Mouse (Mus musculus): ENCODE data around the gene Cd70.
"Not testable (repeated sequence)": the region's sequence is repeated elsewhere in the genome, so short reads cannot be mapped to it uniquely, and the experiment has no call there.

Gene Cd70

DNA sequence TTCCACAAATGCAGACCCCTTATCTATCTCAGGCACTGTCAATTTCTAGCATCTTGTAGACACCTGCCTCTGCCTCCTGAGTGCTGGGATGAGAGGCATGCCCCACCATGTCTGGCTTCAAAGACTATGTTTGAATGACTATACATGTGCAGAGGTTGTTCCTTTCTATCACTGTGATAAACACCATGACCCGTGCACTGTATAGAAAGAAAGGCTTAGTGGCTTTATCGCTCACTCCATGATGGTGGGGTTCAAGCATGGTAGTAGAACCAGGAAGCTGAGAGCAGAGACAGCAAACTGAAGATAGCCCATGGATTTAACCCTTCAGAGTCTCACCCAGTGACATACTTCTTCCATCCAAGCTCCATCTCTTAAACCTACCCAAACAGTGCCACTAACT lies 14.9 kb downstream of the Cd70 start:
- DNase-seq (ENCODE audit: extremely low spot score), result no peak

DNA sequence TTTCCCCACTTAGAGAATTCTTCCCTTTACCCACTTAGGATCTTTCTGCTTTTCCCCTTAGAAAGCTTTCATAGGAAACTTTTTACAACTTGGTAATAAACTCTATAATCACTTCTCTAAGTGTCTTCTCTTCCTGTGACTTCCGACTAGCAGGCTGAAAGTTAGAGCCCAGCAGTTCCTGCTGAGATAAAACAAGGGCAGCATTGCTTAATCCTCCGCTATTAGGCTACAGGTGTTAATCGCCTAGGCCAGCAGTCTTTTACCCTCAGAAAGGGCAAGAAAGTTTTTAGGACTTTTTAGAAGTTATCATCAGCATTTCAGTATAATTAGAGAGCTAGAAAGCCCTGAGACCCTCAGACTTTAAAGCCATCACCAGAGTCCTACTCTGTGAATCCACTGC lies 15.6 kb downstream of the Cd70 start:
- DNase-seq (ENCODE audit: extremely low spot score), result not testable (repeated sequence)

GRCm38 (mm10) chr17:57131793-57132192 lies 17.8 kb downstream of the Cd70 start:
- DNase-seq (ENCODE audit: extremely low spot score), result no peak

GRCm38 (mm10) chr17:57125853-57126622 lies 23.5 kb downstream of the Cd70 start:
- DNase-seq (ENCODE audit: extremely low spot score), result no peak

DNA sequence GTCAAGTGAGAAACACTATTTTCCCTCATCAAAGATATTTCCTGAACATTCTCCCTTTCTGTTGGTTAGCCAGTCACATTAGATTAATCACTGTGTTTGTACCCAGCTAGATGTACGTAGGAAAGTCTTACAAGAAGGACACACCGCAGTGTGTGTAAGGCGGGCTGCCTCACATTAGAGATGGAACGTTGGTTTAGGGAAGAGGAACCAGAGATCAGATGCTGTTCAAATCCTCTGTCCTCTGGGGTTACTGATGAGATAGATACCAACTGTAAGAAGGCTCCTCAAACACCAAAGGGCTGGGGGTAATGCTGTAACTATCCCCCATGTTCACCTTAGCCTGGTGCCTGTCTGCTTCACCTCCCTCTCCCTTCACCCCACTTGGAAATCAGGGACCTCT lies 24.8 kb downstream of the Cd70 start:
- no peak for DNase-seq (ENCODE audit: extremely low spot score)

- no peak for DNase-seq (ENCODE audit: extremely low spot score)
Observed at GRCm38 (mm10) chr17:57123192-57124118, 26.1 kb downstream of the Cd70 start.

- DNase-seq (ENCODE audit: extremely low spot score), result no peak
Observed at GRCm38 (mm10) chr17:57121856-57122255, 27.7 kb downstream of the Cd70 start.

DNA sequence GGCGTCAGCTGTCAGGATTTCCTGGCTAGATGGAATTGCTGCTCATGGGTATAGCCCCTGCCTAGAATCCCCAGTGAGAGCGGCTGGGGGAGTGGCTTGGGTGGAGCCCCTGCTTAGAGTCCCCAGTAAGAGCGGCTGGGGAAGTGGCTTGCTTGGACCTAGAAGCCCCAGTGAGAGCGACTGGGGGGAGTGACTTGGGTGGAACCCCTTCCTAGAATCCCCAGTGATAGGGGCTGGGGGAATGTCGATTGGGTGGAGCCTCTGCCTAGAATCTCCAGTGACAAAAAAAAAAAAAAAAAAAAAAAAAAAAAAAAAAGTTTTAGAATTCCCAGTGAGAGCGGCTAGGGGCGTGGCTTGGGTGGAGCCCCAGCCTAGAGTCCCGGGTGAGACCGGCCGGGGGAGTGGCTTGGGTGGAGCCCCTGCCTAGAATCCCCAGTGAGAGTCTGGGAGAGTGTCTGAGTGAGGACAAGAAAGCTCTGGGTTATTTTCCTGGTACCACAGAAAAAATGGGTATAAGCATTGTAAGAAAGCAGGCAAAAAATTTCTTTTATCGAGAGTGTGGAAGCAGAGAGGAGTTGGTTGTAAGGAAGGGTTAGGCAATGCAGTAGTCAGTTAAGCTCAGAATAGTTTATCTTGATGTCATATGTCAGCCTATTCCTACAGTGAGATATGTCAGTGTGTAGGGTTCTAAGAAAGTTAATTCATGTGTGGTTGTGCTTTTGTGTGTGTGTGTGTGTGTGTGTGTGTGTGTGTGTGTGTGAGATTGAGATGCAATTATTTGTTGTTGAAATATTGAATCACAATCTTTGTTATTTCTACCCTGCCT lies 30.8 kb downstream of the Cd70 start:
- DNase-seq (ENCODE audit: extremely low spot score), result peak; percentile 54

- no peak for DNase-seq (ENCODE audit: extremely low spot score)
Observed at GRCm38 (mm10) chr17:57116801-57117200, 32.8 kb downstream of the Cd70 start.

- DNase-seq (ENCODE audit: extremely low spot score), result no peak
Observed at GRCm38 (mm10) chr17:57112768-57113474, 36.7 kb downstream of the Cd70 start.

DNA sequence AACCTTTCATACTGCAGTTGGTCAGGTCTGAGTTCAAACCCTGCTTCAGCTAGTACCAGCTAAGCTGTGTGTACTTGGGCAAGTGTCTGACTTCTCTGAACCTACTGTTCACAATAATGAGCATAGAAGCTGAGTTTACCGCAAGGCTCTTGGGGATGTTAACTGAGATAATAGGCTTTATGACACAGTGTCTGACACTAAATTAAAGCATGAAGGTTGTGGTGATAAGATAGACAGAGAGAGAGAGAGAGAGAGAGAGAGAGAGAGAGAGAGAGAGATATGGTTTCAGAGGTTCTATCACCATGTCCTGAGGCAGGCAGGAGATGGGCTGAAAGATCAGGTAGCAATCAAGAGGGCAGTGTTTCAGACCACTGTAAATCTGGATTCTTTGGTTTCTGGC lies 39.6 kb downstream of the Cd70 start:
- no peak for DNase-seq (ENCODE audit: extremely low spot score)

GRCm38 (mm10) chr17:57108666-57109171 lies 40.9 kb downstream of the Cd70 start:
- DNase-seq (ENCODE audit: extremely low spot score), result no peak

DNA sequence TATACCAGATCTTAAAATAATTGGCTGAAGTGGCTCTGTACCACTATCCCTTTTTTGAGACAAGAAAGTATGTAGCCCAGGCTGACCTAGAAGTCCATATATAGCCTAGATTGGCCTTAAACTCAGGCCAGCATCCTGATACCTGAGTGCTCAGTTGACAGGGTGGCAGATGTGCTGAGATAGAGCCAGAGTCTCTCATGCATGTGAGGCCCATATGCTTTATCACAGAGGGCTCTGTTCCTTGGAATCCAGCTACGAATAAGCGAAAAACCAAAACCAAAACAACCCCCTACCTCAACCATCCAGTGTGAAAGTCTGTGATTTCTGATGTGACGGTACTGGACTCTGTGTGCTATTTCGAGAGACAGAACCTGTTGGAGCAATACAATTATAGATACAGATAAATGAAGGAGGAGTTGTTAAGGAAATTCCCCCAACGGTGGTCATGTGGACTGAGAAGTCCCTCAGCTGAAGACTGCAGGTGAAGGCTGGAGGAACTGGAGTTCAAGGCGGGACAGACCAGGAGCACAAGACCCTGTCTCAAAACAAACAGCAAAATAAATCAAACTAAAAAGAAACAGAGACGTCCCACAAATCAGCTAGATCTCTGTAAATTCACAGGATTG lies 41.4 kb downstream of the Cd70 start:
- no peak for DNase-seq (ENCODE audit: extremely low spot score)

GRCm38 (mm10) chr17:57107064-57107463 lies 42.5 kb downstream of the Cd70 start:
- no peak for DNase-seq (ENCODE audit: extremely low spot score)

DNA sequence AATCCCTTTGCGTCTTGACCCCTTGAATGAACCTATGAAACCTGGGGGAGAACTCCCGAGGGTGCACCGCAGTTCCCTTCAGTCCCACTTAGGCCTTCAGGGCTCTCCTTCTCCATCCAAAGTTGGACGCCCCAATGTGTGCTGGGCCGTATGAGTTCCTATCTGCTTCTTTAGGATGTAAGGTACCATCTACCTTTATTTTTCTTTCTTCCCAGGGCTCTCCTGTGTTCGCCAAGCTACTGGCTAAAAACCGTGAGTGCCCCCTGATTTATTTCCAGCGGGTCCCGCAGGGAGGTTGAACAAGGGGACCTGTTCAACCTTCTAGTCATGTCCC lies 43.6 kb downstream of the Cd70 start:
- no peak for DNase-seq (ENCODE audit: extremely low spot score)

- DNase-seq (ENCODE audit: extremely low spot score), result peak; percentile 83
Observed at GRCm38 (mm10) chr17:57105181-57106034, 44.2 kb downstream of the Cd70 start, which contains the start of gene Tnfsf9. Gene Tnfsf9 (plus strand): TSS chr17:57105325.

- DNase-seq (ENCODE audit: extremely low spot score), result no peak
Observed at GRCm38 (mm10) chr17:57104496-57104895, 45.1 kb downstream of the Cd70 start.

- no peak for DNase-seq (ENCODE audit: extremely low spot score)
Observed at GRCm38 (mm10) chr17:57102276-57102675, 47.3 kb downstream of the Cd70 start.

GRCm38 (mm10) chr17:57099629-57100325 lies 49.8 kb downstream of the Cd70 start:
- DNase-seq (ENCODE audit: extremely low spot score), result peak; percentile 36
